Mouse (Mus musculus): Measurements from ENCODE around the gene Pkdrej. TPM values are rescaled to one million over a fixed set of nuclear protein-coding genes. Genes with fewer than 3 reads are reported as not detected.

Pkdrej gene
- total RNA-seq, 2 experiments from 2014 or later: not detected

- no peak for ATAC-seq (replicated peaks; ENCODE audit: low FRiP score, poor library complexity, severe bottlenecking)
Observed at GRCm38 (mm10) chr15:85774419-85774818, 47.1 kb downstream of the Pkdrej start.

GRCm38 (mm10) chr15:85772146-85772740 lies 49.3 kb downstream of the Pkdrej start:
- ATAC-seq (replicated peaks; ENCODE audit: low FRiP score, poor library complexity, severe bottlenecking): no peak

- ATAC-seq (replicated peaks; ENCODE audit: low FRiP score, poor library complexity, severe bottlenecking): no peak
Observed at GRCm38 (mm10) chr15:85771306-85772121, 50.0 kb downstream of the Pkdrej start.

GRCm38 (mm10) chr15:85768991-85769390 lies 52.5 kb downstream of the Pkdrej start:
- no peak for ATAC-seq (replicated peaks; ENCODE audit: low FRiP score, poor library complexity, severe bottlenecking)

- ATAC-seq (replicated peaks; ENCODE audit: low FRiP score, poor library complexity, severe bottlenecking): no peak
Observed at GRCm38 (mm10) chr15:85766677-85767076, 54.9 kb downstream of the Pkdrej start.

GRCm38 (mm10) chr15:85765022-85765421 lies 56.5 kb downstream of the Pkdrej start:
- no peak for ATAC-seq (replicated peaks; ENCODE audit: low FRiP score, poor library complexity, severe bottlenecking)

Other genes starting within 250 kb of the Pkdrej start
- gene Wnt7b, start 239.3 kb downstream of the Pkdrej start, total RNA-seq (2015; ENCODE audit: low replicate concordance): not detected in 2 replicates
- gene Wnt7b, start 239.3 kb downstream of the Pkdrej start, total RNA-seq (2017; ENCODE audit: low replicate concordance): not detected in 2 replicates
- gene Ppara, start 86.8 kb downstream of the Pkdrej start, total RNA-seq (2015; ENCODE audit: low replicate concordance): not detected in 2 replicates
- gene Ppara, start 86.8 kb downstream of the Pkdrej start, total RNA-seq (2017; ENCODE audit: low replicate concordance): not detected in 2 replicates
- 7.3 and 23.1 TPM in 2 replicates for gene Cdpf1, start 10.0 kb downstream of the Pkdrej start, total RNA-seq (2015; ENCODE audit: low replicate concordance)
- gene Cdpf1, start 10.0 kb downstream of the Pkdrej start, total RNA-seq (2017; ENCODE audit: low replicate concordance): 3.1 and 11.3 TPM in 2 replicates
- 1.2 and 5.2 TPM in 2 replicates for gene Ttc38, start 10.6 kb upstream of the Pkdrej start, total RNA-seq (2015; ENCODE audit: low replicate concordance)
- 1.6 and 2.0 TPM in 2 replicates for gene Ttc38, start 10.6 kb upstream of the Pkdrej start, total RNA-seq (2017; ENCODE audit: low replicate concordance)
- 8.6 TPM in 2 replicates for gene Gtse1, start 38.0 kb upstream of the Pkdrej start, total RNA-seq (2015; ENCODE audit: low replicate concordance)
- 6.1 and 10.0 TPM in 2 replicates for gene Gtse1, start 38.0 kb upstream of the Pkdrej start, total RNA-seq (2017; ENCODE audit: low replicate concordance)
- 0.96 and 6.7 TPM in 2 replicates for gene Trmu, start 57.6 kb upstream of the Pkdrej start, total RNA-seq (2015; ENCODE audit: low replicate concordance)
- 4.6 and 9.4 TPM in 2 replicates for gene Trmu, start 57.6 kb upstream of the Pkdrej start, total RNA-seq (2017; ENCODE audit: low replicate concordance)
- gene Celsr1, start 212.0 kb upstream of the Pkdrej start, total RNA-seq (2015; ENCODE audit: low replicate concordance): 0.38 and 1.5 TPM in 2 replicates
- 0.60 and 0.98 TPM in 2 replicates for gene Celsr1, start 212.0 kb upstream of the Pkdrej start, total RNA-seq (2017; ENCODE audit: low replicate concordance)
- 3.3 and 7.3 TPM in 2 replicates for gene Gramd4, start 236.0 kb upstream of the Pkdrej start, total RNA-seq (2015; ENCODE audit: low replicate concordance)
- gene Gramd4, start 236.0 kb upstream of the Pkdrej start, total RNA-seq (2017; ENCODE audit: low replicate concordance): 8.4 and 11.0 TPM in 2 replicates

All from erythroblast, adult 5-6 weeks (primary cell).